Mouse (Mus musculus): ENCODE measurements at regions not wholly inside any gene's neighbourhood (a gene's known extent, or its start where the extent isn't known, plus 50 kb on each side); places are given as distances from the start of the nearest gene placed in this dataset.

DNA sequence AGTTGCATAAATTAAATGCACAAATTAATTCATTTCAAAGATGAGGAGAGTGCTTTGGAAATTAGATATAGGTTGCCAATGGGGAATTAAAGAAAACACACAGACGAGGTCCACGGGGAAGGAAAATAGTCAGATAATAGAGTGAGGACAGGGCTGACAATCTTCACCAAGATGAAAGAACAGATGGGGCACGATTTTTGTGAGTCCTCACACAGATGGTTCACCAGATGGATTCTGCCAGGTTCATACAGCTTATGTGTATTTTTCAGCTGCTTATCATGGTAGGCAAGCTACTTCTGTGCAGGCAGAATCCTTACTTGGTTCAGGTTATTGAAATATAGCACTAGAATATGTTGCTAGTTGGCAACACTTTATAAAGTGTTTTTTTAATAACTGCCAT, 1585.4 kb upstream of the Igfbp7 start:
- H3K4me3 ChIP-seq (replicated peaks; ENCODE audit: insufficient read depth, low read depth, low read length) = no peak overlapping the region
- 9% methylated on average over 3 of the region's 3 CpGs for WGBS
- no peak overlapping the region for H3K27ac ChIP-seq (ENCODE audit: insufficient read depth, low read length)
- no peaks in the 10 kb centered on the region for H3K4me1 ChIP-seq (ENCODE audit: control insufficient read depth, insufficient read depth, low read length)
- DNase-seq = peak; percentile 34 to 73
- H3K27me3 ChIP-seq (ENCODE audit: control insufficient read depth, insufficient read depth, low read length) = no peaks in the 10 kb centered on the region
- TF ChIP-seq POLR2A (IDR thresholded peaks at IDR 0.05; ENCODE audit: borderline replicate concordance, insufficient read depth, low read length) (no peak), CTCF (IDR thresholded peaks at IDR 0.05; ENCODE audit: borderline replicate concordance, insufficient read depth, low read depth, low read length) (no peak)

DNA sequence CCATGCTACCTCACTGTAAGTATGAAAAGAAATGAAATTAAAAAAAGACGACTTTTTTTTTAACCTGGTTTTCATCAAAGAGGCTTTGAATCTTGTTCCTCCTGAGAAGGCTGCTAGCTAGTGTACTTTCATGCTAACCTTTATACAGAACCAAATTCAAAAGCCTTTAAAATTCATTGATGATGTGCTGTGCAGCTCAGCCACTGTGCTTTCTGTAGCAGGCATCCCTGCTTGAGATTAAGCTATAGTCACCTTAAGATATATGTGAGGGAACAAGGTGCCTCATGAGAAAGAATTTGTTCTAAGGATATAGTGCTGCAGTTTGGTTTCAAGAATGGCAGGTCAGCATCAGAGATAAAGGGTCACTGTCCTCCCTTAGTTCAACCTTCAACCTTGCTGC, 1581.9 kb upstream of the Igfbp7 start:
- Histone ChIP-seq H3K27ac (ENCODE audit: insufficient read depth, low read length) (no peak overlapping the region), H3K27me3 (ENCODE audit: control insufficient read depth, insufficient read depth, low read length) (no peaks in the 10 kb centered on the region), H3K4me3 (replicated peaks; ENCODE audit: insufficient read depth, low read depth, low read length) (no peak overlapping the region), H3K4me1 (ENCODE audit: control insufficient read depth, insufficient read depth, low read length) (no peaks in the 10 kb centered on the region)
- no peak for TF ChIP-seq CTCF (IDR thresholded peaks at IDR 0.05; ENCODE audit: borderline replicate concordance, insufficient read depth, low read depth, low read length)
- TF ChIP-seq POLR2A (IDR thresholded peaks at IDR 0.05; ENCODE audit: borderline replicate concordance, insufficient read depth, low read length) = no peak
- DNase-seq = no peak
- WGBS = 82% methylated on average over 1 of the region's 1 CpGs

DNA sequence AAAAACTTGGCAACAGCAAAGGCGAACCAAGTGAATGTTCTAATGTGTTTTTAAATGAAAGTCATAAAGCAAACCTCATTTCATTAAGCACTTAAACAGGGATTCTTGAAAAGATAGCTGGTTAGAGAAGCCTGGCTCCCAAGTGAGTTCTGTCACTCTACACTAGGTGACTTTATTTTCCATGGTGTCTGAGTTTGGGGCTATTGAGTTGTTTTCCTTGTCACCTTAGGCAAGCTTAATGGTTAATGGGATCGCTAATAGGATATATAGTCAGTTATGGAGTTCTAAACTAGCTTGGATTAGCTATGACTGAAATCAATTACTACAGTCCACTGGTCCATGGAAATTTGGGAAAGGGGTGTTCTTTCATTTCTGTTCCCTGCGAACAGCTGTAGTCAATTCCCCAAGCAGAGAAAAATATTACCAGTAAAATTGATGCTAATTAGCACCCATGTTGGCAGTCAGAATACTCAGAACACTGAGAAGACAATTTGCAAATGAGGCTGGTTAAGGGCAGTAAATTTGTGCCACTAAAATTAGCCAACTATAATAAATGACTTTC, 1568.7 kb upstream of the Igfbp7 start:
- Histone ChIP-seq H3K27ac (ENCODE audit: insufficient read depth, low read length) (no peak overlapping the region), H3K4me3 (replicated peaks; ENCODE audit: insufficient read depth, low read depth, low read length) (no peak overlapping the region), H3K27me3 (ENCODE audit: control insufficient read depth, insufficient read depth, low read length) (no peaks in the 10 kb centered on the region), H3K4me1 (ENCODE audit: control insufficient read depth, insufficient read depth, low read length) (no peaks in the 10 kb centered on the region)
- DNase-seq = no peak
- no peak for TF ChIP-seq CTCF (IDR thresholded peaks at IDR 0.05; ENCODE audit: borderline replicate concordance, insufficient read depth, low read depth, low read length)
- TF ChIP-seq POLR2A (IDR thresholded peaks at IDR 0.05; ENCODE audit: borderline replicate concordance, insufficient read depth, low read length) = no peak
- WGBS = 79% methylated on average over 3 of the region's 3 CpGs

DNA sequence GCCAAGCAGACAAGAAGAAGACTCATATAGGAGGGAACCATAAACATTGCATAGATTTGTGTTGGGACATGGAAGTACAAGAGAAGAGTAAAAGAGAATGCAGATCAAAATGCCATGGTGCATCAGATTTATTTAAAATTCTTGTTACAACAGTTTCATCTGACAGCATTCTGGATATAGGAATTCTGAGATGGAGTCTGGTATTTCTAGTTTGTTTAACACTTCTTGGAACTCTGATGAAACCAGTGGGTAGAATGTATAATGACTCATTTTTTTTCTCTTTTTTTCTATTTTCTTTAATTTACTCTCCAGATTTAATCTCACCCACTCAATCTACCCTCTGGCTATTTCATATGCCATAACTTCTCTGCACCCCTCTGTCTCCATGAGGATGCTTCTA, 1537.9 kb upstream of the Igfbp7 start:
- Histone ChIP-seq H3K4me1 (ENCODE audit: control insufficient read depth, insufficient read depth, low read length) (no peaks in the 10 kb centered on the region), H3K4me3 (replicated peaks; ENCODE audit: insufficient read depth, low read depth, low read length) (no peak overlapping the region), H3K27me3 (ENCODE audit: control insufficient read depth, insufficient read depth, low read length) (no peaks in the 10 kb centered on the region), H3K27ac (ENCODE audit: insufficient read depth, low read length) (no peak overlapping the region)
- DNase-seq = no peak
- TF ChIP-seq POLR2A (IDR thresholded peaks at IDR 0.05; ENCODE audit: borderline replicate concordance, insufficient read depth, low read length) (no peak), CTCF (IDR thresholded peaks at IDR 0.05; ENCODE audit: borderline replicate concordance, insufficient read depth, low read depth, low read length) (no peak)

DNA sequence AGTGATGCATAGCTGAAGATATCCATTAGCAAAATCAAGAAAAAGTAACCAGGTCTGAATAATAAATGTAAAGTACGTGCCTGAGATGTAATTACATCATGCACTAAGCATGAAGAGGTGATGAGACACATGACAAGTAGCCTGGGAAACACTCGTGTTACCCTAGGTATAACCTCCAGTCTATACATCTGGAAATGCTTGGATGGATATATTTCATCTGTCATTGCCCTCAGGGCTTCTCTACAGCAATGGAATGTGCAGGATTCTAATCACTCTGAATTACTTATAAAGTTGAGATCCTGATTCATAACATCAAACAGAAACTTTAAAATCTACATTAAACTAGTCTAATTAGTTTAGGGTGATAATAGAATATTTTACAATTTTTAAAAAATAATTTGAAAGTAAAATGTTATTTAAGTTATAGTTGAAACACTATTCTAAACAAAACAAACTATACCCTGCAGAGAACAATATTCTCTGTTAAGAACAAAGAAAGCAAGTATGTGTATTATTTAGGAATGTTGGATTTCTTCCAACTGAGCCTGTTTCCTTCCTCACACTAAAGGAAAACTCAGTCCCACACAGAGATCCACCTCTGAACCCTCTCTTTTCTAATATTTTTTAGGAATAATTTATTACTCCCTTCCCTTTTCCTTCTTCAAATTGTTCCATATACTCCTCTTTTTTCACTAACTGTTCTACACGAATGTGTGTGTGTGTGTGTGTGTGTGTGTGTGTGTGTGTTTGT, 1514.2 kb upstream of the Igfbp7 start:
- 64% methylated on average over 3 of the region's 3 CpGs for WGBS
- no peak overlapping the region for H3K27ac ChIP-seq (ENCODE audit: insufficient read depth, low read length)
- no peak overlapping the region for H3K4me3 ChIP-seq (replicated peaks; ENCODE audit: insufficient read depth, low read depth, low read length)
- H3K4me1 ChIP-seq (ENCODE audit: control insufficient read depth, insufficient read depth, low read length) = no peaks in the 10 kb centered on the region
- TF ChIP-seq POLR2A (IDR thresholded peaks at IDR 0.05; ENCODE audit: borderline replicate concordance, insufficient read depth, low read length) (no peak), CTCF (IDR thresholded peaks at IDR 0.05; ENCODE audit: borderline replicate concordance, insufficient read depth, low read depth, low read length) (no peak)
- no peaks in the 10 kb centered on the region for H3K27me3 ChIP-seq (ENCODE audit: control insufficient read depth, insufficient read depth, low read length)
- no peak for DNase-seq

DNA sequence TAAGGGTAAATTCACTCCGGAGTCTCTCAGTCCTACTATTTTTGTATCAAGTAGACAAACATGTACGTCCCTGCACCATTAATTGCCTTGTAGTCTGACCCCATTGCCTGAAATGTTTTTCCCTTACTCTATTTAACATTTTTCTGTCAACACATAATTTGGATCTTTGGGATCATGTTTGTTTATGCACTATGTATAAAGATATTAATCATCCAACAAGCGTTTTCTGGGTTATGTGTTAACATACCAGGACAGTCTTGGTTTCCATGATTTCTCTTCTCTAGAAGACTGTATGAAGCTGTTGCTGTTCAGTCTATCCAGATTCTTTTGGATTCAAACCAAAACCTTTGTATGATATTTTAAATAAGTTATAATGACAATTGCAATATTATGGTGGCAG, 1492.3 kb upstream of the Igfbp7 start:
- 98% methylated on average over 3 of the region's 3 CpGs for WGBS
- H3K27ac ChIP-seq (ENCODE audit: insufficient read depth, low read length) = no peak overlapping the region
- H3K4me3 ChIP-seq (replicated peaks; ENCODE audit: insufficient read depth, low read depth, low read length) = no peak overlapping the region
- no peaks in the 10 kb centered on the region for H3K27me3 ChIP-seq (ENCODE audit: control insufficient read depth, insufficient read depth, low read length)
- DNase-seq = no peak
- TF ChIP-seq POLR2A (IDR thresholded peaks at IDR 0.05; ENCODE audit: borderline replicate concordance, insufficient read depth, low read length) = no peak
- no peak for TF ChIP-seq CTCF (IDR thresholded peaks at IDR 0.05; ENCODE audit: borderline replicate concordance, insufficient read depth, low read depth, low read length)
- no peaks in the 10 kb centered on the region for H3K4me1 ChIP-seq (ENCODE audit: control insufficient read depth, insufficient read depth, low read length)

DNA sequence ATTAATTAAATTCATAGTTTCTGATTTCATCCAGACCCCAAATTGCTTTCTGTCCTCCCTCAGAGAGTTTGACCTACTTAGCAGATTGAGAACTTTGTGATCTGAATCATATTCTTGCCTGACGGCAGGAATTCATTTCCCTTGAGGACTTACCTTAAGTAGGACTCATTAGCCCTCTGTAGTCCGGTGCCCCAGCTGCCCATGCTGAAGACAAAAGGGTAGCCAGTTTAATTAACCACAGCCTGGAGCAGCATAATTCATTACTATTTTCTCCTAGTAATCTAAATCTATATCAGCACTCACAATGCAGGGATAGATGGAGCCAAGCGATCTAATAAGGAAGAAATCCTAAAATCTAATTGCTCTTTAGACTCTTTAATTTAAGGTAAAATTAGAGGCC, 1470.9 kb upstream of the Igfbp7 start:
- Histone ChIP-seq H3K27me3 (ENCODE audit: control insufficient read depth, insufficient read depth, low read length) (no peaks in the 10 kb centered on the region), H3K4me3 (replicated peaks; ENCODE audit: insufficient read depth, low read depth, low read length) (no peak overlapping the region), H3K4me1 (ENCODE audit: control insufficient read depth, insufficient read depth, low read length) (no peaks in the 10 kb centered on the region), H3K27ac (ENCODE audit: insufficient read depth, low read length) (no peak overlapping the region)
- 56% methylated on average over 3 of the region's 3 CpGs for WGBS
- DNase-seq = peak in 1 of 2 experiments; percentile 47
- no peak for TF ChIP-seq CTCF (IDR thresholded peaks at IDR 0.05; ENCODE audit: borderline replicate concordance, insufficient read depth, low read depth, low read length)
- TF ChIP-seq POLR2A (IDR thresholded peaks at IDR 0.05; ENCODE audit: borderline replicate concordance, insufficient read depth, low read length) = no peak

DNA sequence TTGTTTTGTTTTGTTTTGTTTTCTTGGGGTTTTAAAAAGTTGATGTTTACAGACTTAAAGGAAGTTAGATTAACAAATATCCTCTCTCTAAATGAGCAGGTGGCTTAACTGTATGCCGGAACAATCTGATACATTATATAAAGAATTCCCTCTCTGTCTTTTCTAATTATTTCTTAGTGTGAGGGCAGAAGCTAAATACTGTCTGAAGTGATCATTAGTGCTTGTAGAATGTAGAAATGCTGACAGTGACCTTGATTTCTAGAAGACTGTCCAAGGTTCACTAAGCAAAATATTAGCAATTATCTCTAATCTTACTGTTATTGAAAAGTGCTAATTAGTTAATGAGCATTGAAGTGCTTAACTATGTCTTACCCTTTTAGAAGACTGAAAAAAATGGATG, 1437.3 kb upstream of the Igfbp7 start:
- Histone ChIP-seq H3K4me3 (replicated peaks; ENCODE audit: insufficient read depth, low read depth, low read length) (no peak overlapping the region), H3K4me1 (ENCODE audit: control insufficient read depth, insufficient read depth, low read length) (no peaks in the 10 kb centered on the region), H3K27me3 (ENCODE audit: control insufficient read depth, insufficient read depth, low read length) (no peaks in the 10 kb centered on the region), H3K27ac (ENCODE audit: insufficient read depth, low read length) (no peak overlapping the region)
- TF ChIP-seq POLR2A (IDR thresholded peaks at IDR 0.05; ENCODE audit: borderline replicate concordance, insufficient read depth, low read length) = no peak
- no peak for TF ChIP-seq CTCF (IDR thresholded peaks at IDR 0.05; ENCODE audit: borderline replicate concordance, insufficient read depth, low read depth, low read length)
- WGBS = 82% methylated on average over 1 of the region's 1 CpGs
- DNase-seq = no peak
